Mouse (Mus musculus) erythroblast, adult 5-6 weeks (primary cell): ENCODE measurements at regions not wholly inside any gene's neighbourhood (a gene's known extent, or its start where the extent isn't known, plus 50 kb on each side); places are given as distances from the start of the nearest gene placed in this dataset.
A peak's percentile ranks its signal among the peaks of the same experiment; 100 is the strongest.

Experiments used
- ATAC-seq: replicated peaks from 2 replicates; pipeline ENCODE4 v1.8.0; 2016; ENCODE audit warnings: moderate number of reproducible peaks, mild to moderate bottlenecking, moderate TSS enrichment, inconsistent platforms; ENCODE audit not compliant: poor library complexity, low FRiP score, severe bottlenecking

- no peak for ATAC-seq
Observed at GRCm38 (mm10) chr11:117036977-117037376, 78.0 kb upstream of the Sec14l1 start.

GRCm38 (mm10) chr11:117038282-117039106 lies 76.5 kb upstream of the Sec14l1 start:
- no peak for ATAC-seq

- ATAC-seq = no peak
Observed at GRCm38 (mm10) chr11:117040829-117041228, 74.1 kb upstream of the Sec14l1 start.

- ATAC-seq = no peak
Observed at GRCm38 (mm10) chr11:117042336-117042735, 72.6 kb upstream of the Sec14l1 start.

- no peak; the same call in 1 of the 2 replicates for ATAC-seq
Observed at GRCm38 (mm10) chr11:117043524-117043923, 71.4 kb upstream of the Sec14l1 start.

- no peak for ATAC-seq
Observed at GRCm38 (mm10) chr11:117044731-117045130, 70.2 kb upstream of the Sec14l1 start.

GRCm38 (mm10) chr11:117046636-117047035 lies 68.3 kb upstream of the Sec14l1 start:
- ATAC-seq = no peak

GRCm38 (mm10) chr11:117047172-117047950 lies 67.6 kb upstream of the Sec14l1 start:
- no peak for ATAC-seq

- ATAC-seq = no peak
Observed at GRCm38 (mm10) chr11:117048911-117049310, 66.1 kb upstream of the Sec14l1 start.

GRCm38 (mm10) chr11:117050788-117051187 lies 64.2 kb upstream of the Sec14l1 start:
- ATAC-seq = no peak

- peak; percentile 72 for ATAC-seq
Observed at GRCm38 (mm10) chr11:117056958-117057357, 58.0 kb upstream of the Sec14l1 start.

GRCm38 (mm10) chr11:117057451-117057850 lies 57.5 kb upstream of the Sec14l1 start:
- no peak for ATAC-seq

- peak; percentile 47; the same call in 1 of the 2 replicates for ATAC-seq
Observed at GRCm38 (mm10) chr11:117059120-117059519, 55.8 kb upstream of the Sec14l1 start.

GRCm38 (mm10) chr11:117059981-117060705 lies 54.8 kb upstream of the Sec14l1 start:
- no peak for ATAC-seq

GRCm38 (mm10) chr11:117060706-117061337 lies 54.1 kb upstream of the Sec14l1 start:
- no peak for ATAC-seq

- ATAC-seq = no peak
Observed at GRCm38 (mm10) chr11:117062772-117063499, 52.0 kb upstream of the Sec14l1 start.
